Mouse (Mus musculus): ENCODE measurements around the gene Sez6. TPM values are rescaled to one million over a fixed set of nuclear protein-coding genes. Genes with fewer than 3 reads are reported as not detected.

Sez6 gene
- polyA plus RNA-seq, 1 experiment, result 1.1 TPM

DNA sequence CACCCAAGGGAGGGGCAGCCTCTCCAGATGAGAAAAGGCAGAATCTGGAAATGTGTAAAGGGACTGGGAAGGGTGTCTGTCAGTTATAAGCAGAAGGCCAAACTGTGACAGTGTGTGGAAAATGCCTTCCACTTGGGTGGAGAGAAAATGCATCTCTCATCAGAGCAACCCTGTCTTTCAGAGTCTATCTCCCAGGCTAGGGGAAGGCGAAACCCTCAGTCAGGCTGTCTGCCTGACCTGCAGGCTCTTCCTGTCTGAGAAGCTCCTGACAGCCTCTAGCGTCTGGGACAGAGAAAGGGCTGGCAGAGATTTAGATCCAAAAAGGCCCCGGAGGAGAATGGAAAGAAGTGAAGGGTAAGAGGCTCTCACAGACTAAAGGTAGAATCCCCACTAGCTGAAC lies 26.8 kb upstream of the Sez6 start:
- no peak for TF ChIP-seq POLR2A (IDR thresholded peaks at IDR 0.05; ENCODE audit: control insufficient read depth, extremely low read depth, insufficient read depth, low read length, poor library complexity)
- TF ChIP-seq CTCF (IDR thresholded peaks at IDR 0.05; ENCODE audit: borderline replicate concordance, control insufficient read depth, extremely low read depth, insufficient read depth, low read length, poor library complexity), result no peak
- H3K27me3 ChIP-seq (ENCODE audit: control insufficient read depth, insufficient read depth, low read length), result no peaks in the 10 kb centered on the region
- WGBS, result 66% methylated on average over 3 of the region's 3 CpGs
- H3K4me1 ChIP-seq (replicated peaks; ENCODE audit: control insufficient read depth, insufficient read depth, low read length), result peaks cover 6% of the 10 kb centered on the region; the same call in 1 of the 2 replicates
- no peaks in the 10 kb centered on the region for H3K36me3 ChIP-seq (ENCODE audit: control insufficient read depth, insufficient read depth, low read length)
- DNase-seq, result no peak
- H3K4me3 ChIP-seq (ENCODE audit: control insufficient read depth, insufficient read depth, low read length), result no peak overlapping the region
- H3K27ac ChIP-seq (ENCODE audit: control insufficient read depth, insufficient read depth, low read length), result no peak overlapping the region

- Histone ChIP-seq H3K4me1 (replicated peaks; ENCODE audit: control insufficient read depth, insufficient read depth, low read length) (peaks cover 6% of the 10 kb centered on the region; the same call in 1 of the 2 replicates), H3K36me3 (ENCODE audit: control insufficient read depth, insufficient read depth, low read length) (no peaks in the 10 kb centered on the region), H3K4me3 (ENCODE audit: control insufficient read depth, insufficient read depth, low read length) (no peak overlapping the region), H3K27ac (ENCODE audit: control insufficient read depth, insufficient read depth, low read length) (no peak overlapping the region), H3K27me3 (ENCODE audit: control insufficient read depth, insufficient read depth, low read length) (no peaks in the 10 kb centered on the region; the same call in 1 of the 2 replicates)
- DNase-seq, result no peak
- WGBS, result 49% methylated on average over 1 of the region's 1 CpGs
- TF ChIP-seq POLR2A (IDR thresholded peaks at IDR 0.05; ENCODE audit: control insufficient read depth, extremely low read depth, insufficient read depth, low read length, poor library complexity) (no peak), CTCF (IDR thresholded peaks at IDR 0.05; ENCODE audit: borderline replicate concordance, control insufficient read depth, extremely low read depth, insufficient read depth, low read length, poor library complexity) (no peak)
Measured at GRCm38 (mm10) chr11:77904707-77905106, 25.9 kb upstream of the Sez6 start.

GRCm38 (mm10) chr11:77906097-77906687 lies 24.4 kb upstream of the Sez6 start:
- Histone ChIP-seq H3K4me1 (replicated peaks; ENCODE audit: control insufficient read depth, insufficient read depth, low read length) (peaks cover 6% of the 10 kb centered on the region; the same call in 1 of the 2 replicates), H3K27ac (ENCODE audit: control insufficient read depth, insufficient read depth, low read length) (no peak overlapping the region), H3K4me3 (ENCODE audit: control insufficient read depth, insufficient read depth, low read length) (no peak overlapping the region), H3K36me3 (ENCODE audit: control insufficient read depth, insufficient read depth, low read length) (no peaks in the 10 kb centered on the region), H3K27me3 (ENCODE audit: control insufficient read depth, insufficient read depth, low read length) (no peaks in the 10 kb centered on the region; the same call in 1 of the 2 replicates)
- TF ChIP-seq POLR2A (IDR thresholded peaks at IDR 0.05; ENCODE audit: control insufficient read depth, extremely low read depth, insufficient read depth, low read length, poor library complexity) (no peak), CTCF (IDR thresholded peaks at IDR 0.05; ENCODE audit: borderline replicate concordance, control insufficient read depth, extremely low read depth, insufficient read depth, low read length, poor library complexity) (no peak)
- 54% methylated on average over 19 of the region's 19 CpGs for WGBS
- no peak for DNase-seq

DNA sequence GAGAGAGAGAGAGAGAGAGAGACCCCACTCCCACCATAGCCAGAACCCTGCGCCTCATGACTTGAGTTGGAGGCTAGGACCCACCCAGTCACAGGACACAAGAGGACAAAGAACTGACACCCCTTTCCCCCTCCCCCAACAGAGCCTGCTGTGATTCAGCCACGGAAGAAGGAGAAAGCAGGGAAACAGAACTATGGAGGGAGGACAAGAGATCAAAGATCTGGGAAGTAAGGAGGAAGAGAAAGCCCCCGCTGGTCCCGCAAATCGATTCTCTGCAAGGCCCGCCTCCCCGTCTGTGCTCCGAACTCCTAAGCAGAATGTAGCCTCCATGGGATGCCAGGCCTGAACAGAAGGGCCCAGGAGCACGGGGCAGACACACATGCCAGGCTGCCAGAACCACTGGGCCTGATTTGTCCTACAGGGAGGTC lies 23.8 kb upstream of the Sez6 start:
- H3K4me3 ChIP-seq (ENCODE audit: control insufficient read depth, insufficient read depth, low read length), result no peak overlapping the region
- H3K36me3 ChIP-seq (ENCODE audit: control insufficient read depth, insufficient read depth, low read length), result no peaks in the 10 kb centered on the region
- 0 out of 2 replicates have a peak, but pooled peaks cover 3% of the 10 kb centered on the region for H3K4me1 ChIP-seq (replicated peaks; ENCODE audit: control insufficient read depth, insufficient read depth, low read length)
- no peak overlapping the region for H3K27ac ChIP-seq (ENCODE audit: control insufficient read depth, insufficient read depth, low read length)
- no peak for DNase-seq
- TF ChIP-seq CTCF (IDR thresholded peaks at IDR 0.05; ENCODE audit: borderline replicate concordance, control insufficient read depth, extremely low read depth, insufficient read depth, low read length, poor library complexity) (no peak), POLR2A (IDR thresholded peaks at IDR 0.05; ENCODE audit: control insufficient read depth, extremely low read depth, insufficient read depth, low read length, poor library complexity) (no peak)
- H3K27me3 ChIP-seq (ENCODE audit: control insufficient read depth, insufficient read depth, low read length), result no peaks in the 10 kb centered on the region; the same call in 1 of the 2 replicates
- WGBS, result 43% methylated on average over 9 of the region's 9 CpGs

DNA sequence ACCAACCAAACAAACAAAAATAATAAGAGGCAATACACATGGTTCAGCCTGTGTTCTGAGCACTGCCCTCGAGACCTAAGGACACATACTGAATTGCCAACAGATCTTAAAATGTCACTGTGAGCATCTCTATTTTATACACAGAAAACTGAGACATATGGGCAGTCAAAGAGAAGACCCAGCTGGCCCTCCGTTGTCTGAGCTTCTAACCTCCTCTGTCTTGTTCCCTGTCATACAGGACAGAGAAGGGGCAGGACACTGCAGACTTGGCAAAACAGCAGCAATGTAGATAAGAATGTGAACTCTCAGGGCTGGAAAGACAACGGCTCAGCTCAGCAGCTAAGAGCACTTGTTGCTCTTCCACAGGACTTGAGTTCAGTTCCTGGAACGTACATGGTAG lies 22.1 kb upstream of the Sez6 start:
- Histone ChIP-seq H3K36me3 (ENCODE audit: control insufficient read depth, insufficient read depth, low read length) (no peaks in the 10 kb centered on the region), H3K27ac (ENCODE audit: control insufficient read depth, insufficient read depth, low read length) (no peak overlapping the region), H3K4me1 (replicated peaks; ENCODE audit: control insufficient read depth, insufficient read depth, low read length) (no peaks in the 10 kb centered on the region), H3K27me3 (ENCODE audit: control insufficient read depth, insufficient read depth, low read length) (peaks cover under 1% of the 10 kb centered on the region; the same call in 1 of the 2 replicates), H3K4me3 (ENCODE audit: control insufficient read depth, insufficient read depth, low read length) (no peak overlapping the region)
- TF ChIP-seq CTCF (IDR thresholded peaks at IDR 0.05; ENCODE audit: borderline replicate concordance, control insufficient read depth, extremely low read depth, insufficient read depth, low read length, poor library complexity) (no peak), POLR2A (IDR thresholded peaks at IDR 0.05; ENCODE audit: control insufficient read depth, extremely low read depth, insufficient read depth, low read length, poor library complexity) (no peak)
- 80% methylated on average over 4 of the region's 4 CpGs for WGBS
- no peak for DNase-seq

DNA sequence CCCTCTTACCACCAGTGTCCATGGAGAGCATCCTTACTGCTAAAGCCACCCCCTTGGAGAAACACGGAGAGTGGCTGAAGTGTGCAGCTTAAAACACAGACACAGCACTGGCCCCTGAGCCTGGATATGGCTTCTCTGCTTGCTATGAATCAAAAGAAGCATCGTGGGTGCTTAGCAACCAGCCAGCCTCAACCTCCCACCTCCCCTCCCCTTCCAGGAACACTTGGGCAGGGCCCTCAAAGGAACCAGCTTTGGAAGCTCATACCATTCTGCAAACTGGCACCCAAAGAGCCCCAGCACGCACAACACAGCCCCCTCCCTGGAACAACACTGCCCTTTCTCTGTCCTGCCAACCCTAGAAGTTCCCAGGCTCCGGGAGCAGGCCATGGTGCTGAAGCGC lies 21.2 kb upstream of the Sez6 start:
- Histone ChIP-seq H3K4me1 (replicated peaks; ENCODE audit: control insufficient read depth, insufficient read depth, low read length) (no peaks in the 10 kb centered on the region), H3K4me3 (ENCODE audit: control insufficient read depth, insufficient read depth, low read length) (no peak overlapping the region), H3K36me3 (ENCODE audit: control insufficient read depth, insufficient read depth, low read length) (no peaks in the 10 kb centered on the region), H3K27ac (ENCODE audit: control insufficient read depth, insufficient read depth, low read length) (no peak overlapping the region), H3K27me3 (ENCODE audit: control insufficient read depth, insufficient read depth, low read length) (peaks cover 4% of the 10 kb centered on the region; the same call in 1 of the 2 replicates)
- no peak for TF ChIP-seq POLR2A (IDR thresholded peaks at IDR 0.05; ENCODE audit: control insufficient read depth, extremely low read depth, insufficient read depth, low read length, poor library complexity)
- no peak for TF ChIP-seq CTCF (IDR thresholded peaks at IDR 0.05; ENCODE audit: borderline replicate concordance, control insufficient read depth, extremely low read depth, insufficient read depth, low read length, poor library complexity)
- DNase-seq, result no peak
- WGBS, result 38% methylated on average over 5 of the region's 5 CpGs

Measured in thymus, adult 2 months (tissue).